Mouse (Mus musculus) heart, embryonic 16.5 days (tissue): ENCODE data around the gene Caskin2. TPM values are rescaled to one million over a fixed set of nuclear protein-coding genes. Genes with fewer than 3 reads are reported as not detected.

ENCODE experiments used
- ATAC-seq: fragments of 200-750 bp; cut with Nextera tagmentation; replicated peaks from 2 replicates; pipeline ENCODE4 v1.8.0; 2017; ENCODE audit warnings: moderate number of reproducible peaks; ENCODE audit not compliant: insufficient read depth, low FRiP score; ENCODE audit errors: extremely low read depth
- H3K27ac ChIP-seq: fragments of 300-500 bp; sonication (generic); 2 replicates; pipeline ENCODE4 v1.5.1; 2014; ENCODE audit warnings: mild to moderate bottlenecking, low read length, control low read depth, moderate library complexity
- H3K27me3 ChIP-seq: fragments of 300-500 bp; sonication (generic); 2 replicates; pipeline ENCODE4 v1.6.1; 2014; ENCODE audit warnings: low read length, mixed read lengths; ENCODE audit not compliant: control insufficient read depth, insufficient read depth
- H3K36me3 ChIP-seq: fragments of 300-500 bp; sonication (generic); 2 replicates; pipeline ENCODE4 v1.6.1; 2014; ENCODE audit not compliant: control insufficient read depth, insufficient read depth
- H3K4me1 ChIP-seq: fragments of 300-500 bp; sonication (generic); 2 replicates; pipeline ENCODE4 v1.6.1; 2014; ENCODE audit warnings: low read length, mixed read lengths; ENCODE audit not compliant: control insufficient read depth, insufficient read depth
- H3K4me2 ChIP-seq: fragments of 300-500 bp; sonication (generic); 2 replicates; pipeline ENCODE4 v1.6.1; 2014; ENCODE audit warnings: low read depth, mild to moderate bottlenecking, control low read depth, low read length
- H3K4me3 ChIP-seq: fragments of 300-500 bp; sonication (generic); 2 replicates; pipeline ENCODE4 v1.5.1; 2014; ENCODE audit warnings: mild to moderate bottlenecking, control low read depth, low read length
- H3K9ac ChIP-seq: fragments of 300-500 bp; sonication (generic); 2 replicates; pipeline ENCODE4 v1.6.1; 2014; ENCODE audit warnings: low read length, control low read depth
- H3K9me3 ChIP-seq: fragments of 300-500 bp; sonication (generic); replicated peaks from 2 replicates; pipeline ENCODE4 v1.6.1; 2016; ENCODE audit warnings: low read length; ENCODE audit not compliant: control insufficient read depth
- WGBS: fragments of 180-500 bp; shearing (Covaris S2); extraction: QIAGEN DNeasy Blood & Tissue Kit; methylation state at CpG from one replicate; pipeline ENCODE4 v1.1.7; 2014; 5-methylcytosine and 5-hydroxymethylcytosine counted together
- polyA plus RNA-seq: library from polyadenylated mRNA; unstranded; fragments of >200 nt; fragmentation: Nextera tagmentation; extraction: Ambion mirVana; gene quantifications from 2 replicates; pipeline ENCODE4 v1.2.1, GENCODE M21; 2015

Gene Caskin2
- polyA plus RNA-seq, 1 experiment from 2014 or later: 18.9 TPM

DNA sequence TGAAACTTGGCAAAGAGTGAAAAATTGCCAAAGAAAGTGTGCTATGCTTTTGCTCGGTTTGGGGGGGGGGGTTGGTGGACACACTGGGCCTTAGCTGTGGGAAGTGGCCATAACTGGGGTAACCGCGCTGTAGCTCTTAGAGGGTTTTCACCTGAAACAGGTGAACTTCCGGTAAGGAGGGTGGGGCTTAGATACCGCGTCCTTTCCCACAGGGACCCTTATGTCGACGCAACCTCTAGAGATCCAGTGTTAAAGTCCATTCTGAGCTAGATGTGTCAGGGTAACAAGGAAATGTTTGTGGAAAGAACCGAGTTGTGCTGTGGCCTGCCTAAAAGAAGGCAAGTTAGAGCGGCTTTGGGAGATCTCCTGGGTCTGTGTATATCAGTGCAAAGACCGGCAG, 11.4 kb upstream of the Caskin2 start:
- ATAC-seq: no peak
- Histone ChIP-seq H3K4me2 (peak overlapping the region; percentile 81), H3K27me3 (no peaks in the 10 kb centered on the region), H3K27ac (no peak overlapping the region), H3K4me3 (peak overlapping the region; percentile 86), H3K36me3 (peaks cover 14% of the 10 kb centered on the region), H3K9ac (peak overlapping the region; percentile 88), H3K9me3 (no peaks in the 10 kb centered on the region), H3K4me1 (peaks cover 22% of the 10 kb centered on the region)
- WGBS: 16% methylated on average over 11 of the region's 11 CpGs

DNA sequence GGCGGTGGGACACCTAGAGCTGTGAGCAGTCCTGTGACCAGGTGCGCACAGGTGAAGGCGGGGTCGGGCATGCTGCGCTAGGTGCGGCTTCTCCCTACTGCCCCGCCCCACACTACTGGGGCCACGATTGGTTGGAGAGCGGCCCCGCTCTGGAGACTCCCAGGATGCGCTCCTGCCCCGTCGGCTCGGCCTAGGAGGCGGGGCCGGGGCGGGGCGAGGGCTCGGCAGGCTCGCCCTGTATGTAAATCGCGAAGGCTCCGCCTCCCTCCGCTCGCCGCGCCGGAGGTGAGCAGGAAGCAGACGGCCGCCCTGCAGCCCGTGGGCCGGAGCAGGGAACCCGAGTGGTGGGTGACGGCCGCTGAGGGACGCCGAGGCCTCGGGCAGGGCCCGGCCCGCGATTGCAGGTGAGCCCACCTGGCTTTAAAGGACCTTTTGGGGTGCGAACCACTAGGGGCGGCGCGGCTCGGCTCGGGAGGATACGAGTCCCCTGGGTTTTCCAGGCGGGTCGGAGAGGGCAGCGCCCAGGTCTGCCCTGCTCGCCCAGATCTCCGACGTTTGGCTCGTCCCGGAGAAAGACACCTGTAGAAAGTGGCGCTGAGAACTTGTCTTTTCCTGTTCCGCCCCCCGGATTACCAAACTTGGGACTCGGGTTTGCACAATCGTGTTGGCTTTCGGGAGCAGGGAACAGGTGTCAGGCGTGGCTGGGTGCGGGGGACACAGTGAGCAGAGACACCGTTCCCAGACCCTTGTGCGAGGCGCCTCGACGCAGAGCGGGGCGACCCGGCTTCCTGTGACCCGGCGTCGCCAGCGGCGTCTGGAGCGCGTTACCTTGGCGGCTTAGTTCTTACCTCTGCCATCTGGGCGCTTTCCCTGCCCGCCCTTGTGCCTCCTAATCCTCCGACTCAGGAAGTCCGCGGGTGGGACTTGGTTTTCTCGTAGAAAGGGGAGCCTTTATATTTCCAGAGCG, 10.6 kb upstream of the Caskin2 start, which contains the start of gene Llgl2:
Gene Llgl2 (plus strand): TSS at position 276 of the 967 bp plus-strand sequence.
- peak within 1 kb of the TSS; percentile 88 for H3K9ac ChIP-seq
- H3K27me3 ChIP-seq: no peaks in the 10 kb centered on the region
- H3K27ac ChIP-seq: no peak within 1 kb of the TSS; the same call in 1 of the 2 replicates
- H3K4me2 ChIP-seq: peak within 1 kb of the TSS; percentile 81
- H3K36me3 ChIP-seq: peaks cover 15% of the 10 kb centered on the region
- H3K4me1 ChIP-seq: peaks cover 15% of the 10 kb centered on the region
- peak; percentile 95 for ATAC-seq
- no peaks in the 10 kb centered on the region for H3K9me3 ChIP-seq
- WGBS: under 1% methylated on average over 87 of the region's 87 CpGs
- H3K4me3 ChIP-seq: peak within 1 kb of the TSS; percentile 86

DNA sequence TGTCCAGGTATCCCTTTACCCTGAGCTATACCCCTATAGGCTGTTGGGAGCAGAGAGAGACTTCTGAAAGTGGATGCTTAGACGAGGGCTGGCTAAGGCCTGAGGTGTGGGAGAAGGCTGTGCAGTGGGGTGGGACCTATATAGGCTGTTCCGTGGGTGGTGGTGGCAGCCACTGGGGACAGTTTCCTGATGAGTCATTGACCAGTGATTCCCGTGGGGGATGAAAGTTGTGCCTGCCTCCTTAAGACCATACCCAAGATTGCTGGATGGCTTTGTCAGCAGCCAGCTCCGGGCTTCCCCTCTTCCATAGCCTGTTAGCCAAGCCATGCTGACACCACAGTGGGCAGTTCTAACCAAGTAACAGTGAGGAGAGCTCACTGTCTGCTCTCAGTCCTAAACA, 7.6 kb upstream of the Caskin2 start:
- 65% methylated on average over 4 of the region's 4 CpGs for WGBS
- Histone ChIP-seq H3K9me3 (no peaks in the 10 kb centered on the region), H3K36me3 (peaks cover 20% of the 10 kb centered on the region), H3K27me3 (no peaks in the 10 kb centered on the region), H3K4me3 (no peak overlapping the region), H3K9ac (no peak overlapping the region), H3K4me2 (no peak overlapping the region), H3K27ac (no peak overlapping the region), H3K4me1 (peaks cover 10% of the 10 kb centered on the region)
- ATAC-seq: no peak

GRCm38 (mm10) chr11:115819915-115820623, 6.6 kb upstream of the Caskin2 start:
- H3K27ac ChIP-seq: no peak overlapping the region
- H3K9ac ChIP-seq: no peak overlapping the region
- H3K9me3 ChIP-seq: no peaks in the 10 kb centered on the region
- peaks cover 18% of the 10 kb centered on the region for H3K4me1 ChIP-seq
- H3K27me3 ChIP-seq: no peaks in the 10 kb centered on the region
- WGBS: 88% methylated on average over 16 of the region's 16 CpGs
- peaks cover 20% of the 10 kb centered on the region for H3K36me3 ChIP-seq
- no peak for ATAC-seq
- H3K4me2 ChIP-seq: no peak overlapping the region
- H3K4me3 ChIP-seq: no peak overlapping the region

DNA sequence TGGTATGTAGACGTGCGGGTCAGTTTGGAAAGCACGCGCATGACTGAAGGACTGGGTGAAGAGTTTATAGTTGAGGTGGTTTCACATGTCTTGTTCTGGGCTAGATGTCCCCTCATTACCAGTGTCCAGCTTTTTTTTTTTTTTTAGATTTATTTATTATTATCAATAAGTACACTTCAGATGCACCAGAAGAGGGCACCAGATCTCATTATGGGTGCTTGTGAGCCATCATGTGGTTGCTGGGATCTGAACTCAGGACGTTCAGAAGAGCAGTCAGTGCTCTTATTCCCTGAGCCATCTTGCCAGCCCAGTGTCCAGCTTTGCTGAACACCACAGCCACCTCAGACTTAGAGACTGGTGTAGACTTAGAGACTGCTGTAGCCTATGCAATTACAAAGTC, 3.9 kb upstream of the Caskin2 start:
- no peak for ATAC-seq
- Histone ChIP-seq H3K4me1 (peaks cover 16% of the 10 kb centered on the region), H3K4me2 (no peak overlapping the region), H3K9ac (no peak overlapping the region), H3K27ac (no peak overlapping the region), H3K36me3 (peaks cover 20% of the 10 kb centered on the region), H3K27me3 (no peaks in the 10 kb centered on the region), H3K4me3 (no peak overlapping the region), H3K9me3 (no peaks in the 10 kb centered on the region)
- 84% methylated on average over 5 of the region's 5 CpGs for WGBS

GRCm38 (mm10) chr11:115814605-115815450, 1.4 kb upstream of the Caskin2 start, which contains the start of gene Tsen54:
TSS of gene Tsen54 (plus strand) at chr11:115814724.
- Histone ChIP-seq H3K4me2 (peak within 1 kb of the TSS; percentile 97), H3K9me3 (no peaks in the 10 kb centered on the region), H3K27me3 (no peaks in the 10 kb centered on the region), H3K4me1 (peaks cover 40% of the 10 kb centered on the region), H3K36me3 (peaks cover 10% of the 10 kb centered on the region; the same call in 1 of the 2 replicates), H3K9ac (peak within 1 kb of the TSS; percentile 91), H3K4me3 (peak within 1 kb of the TSS; percentile 89), H3K27ac (peak within 1 kb of the TSS; percentile 80)
- peak; percentile 33 for ATAC-seq
- WGBS: under 1% methylated on average over 77 of the region's 84 CpGs

DNA sequence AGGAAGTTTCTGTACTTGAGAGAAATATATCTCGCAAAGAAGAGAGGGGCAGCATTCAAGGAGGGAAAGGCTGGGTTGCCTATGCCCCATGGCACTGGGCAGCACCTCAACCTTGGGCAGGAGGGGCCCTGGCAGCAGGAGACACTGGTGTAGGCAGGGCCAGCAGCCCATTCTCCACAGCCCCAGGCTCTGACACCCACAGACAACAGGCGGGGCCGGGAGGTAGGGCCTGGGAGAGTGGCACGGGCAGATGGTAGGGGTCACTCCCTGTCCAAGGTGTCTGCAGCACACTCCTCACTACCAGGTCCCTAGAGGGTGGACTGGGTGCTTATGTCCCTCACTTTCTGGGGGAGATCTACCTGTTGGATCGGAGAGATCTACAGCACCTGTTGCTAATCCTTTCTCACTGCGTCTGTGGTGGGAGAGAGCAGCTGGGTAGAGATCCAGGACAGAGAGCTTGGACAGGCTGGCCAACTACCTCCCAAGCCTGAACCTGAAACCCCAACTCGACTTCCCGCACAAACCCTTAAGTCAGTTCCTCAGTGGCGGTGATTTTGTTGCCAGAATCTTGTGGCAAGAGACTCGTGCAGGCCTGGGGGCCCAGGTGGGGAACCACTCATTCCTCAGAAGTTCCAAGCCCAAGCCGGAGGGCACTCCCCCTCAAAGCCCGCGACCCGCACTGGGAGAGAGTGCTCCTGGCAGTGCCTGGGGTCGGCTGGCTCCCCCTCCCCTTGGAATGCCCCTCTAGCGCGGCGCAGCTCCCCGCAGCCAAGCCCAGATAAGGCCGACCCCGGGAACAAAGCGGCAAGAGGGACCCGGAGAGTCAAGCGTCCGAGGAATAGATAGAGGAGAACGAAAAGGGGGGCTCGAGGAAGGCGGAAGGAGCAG, 662 bp downstream of the Caskin2 start:
- H3K9me3 ChIP-seq: no peaks in the 10 kb centered on the region
- H3K36me3 ChIP-seq: 0 out of 2 replicates have a peak, but pooled peaks cover 8% of the 10 kb centered on the region
- peaks cover 60% of the 10 kb centered on the region for H3K4me1 ChIP-seq
- peak overlapping the region; percentile 94 for H3K27ac ChIP-seq
- H3K27me3 ChIP-seq: no peaks in the 10 kb centered on the region
- peak overlapping the region; percentile 92 for H3K9ac ChIP-seq
- 3% methylated on average over 28 of the region's 28 CpGs for WGBS
- H3K4me3 ChIP-seq: peak overlapping the region; percentile 89
- ATAC-seq: no peak
- peak overlapping the region; percentile 97 for H3K4me2 ChIP-seq

GRCm38 (mm10) chr11:115812095-115812494, 1.3 kb downstream of the Caskin2 start:
- 9% methylated on average over 7 of the region's 7 CpGs for WGBS
- H3K4me2 ChIP-seq: peak overlapping the region; percentile 97
- peaks cover 8% of the 10 kb centered on the region for H3K36me3 ChIP-seq
- H3K4me1 ChIP-seq: peaks cover 60% of the 10 kb centered on the region
- H3K4me3 ChIP-seq: peak overlapping the region; percentile 89
- H3K27ac ChIP-seq: peak overlapping the region; percentile 94
- peak overlapping the region; percentile 92 for H3K9ac ChIP-seq
- H3K27me3 ChIP-seq: no peaks in the 10 kb centered on the region
- no peak for ATAC-seq
- no peaks in the 10 kb centered on the region for H3K9me3 ChIP-seq
